Mouse (Mus musculus) thymus, adult 2 months (tissue): ENCODE data around the gene Erlin1.

Experiments
- CTCF ChIP-seq: fragments of 200-500 bp; IDR thresholded peaks from 2 replicates; pipeline ENCODE4 v1.5.1; 2012; ENCODE audit warnings: mild to moderate bottlenecking, control low read depth, low read length, moderate library complexity, borderline replicate concordance; ENCODE audit not compliant: control insufficient read depth, poor library complexity, insufficient read depth; ENCODE audit errors: extremely low read depth
- POLR2A ChIP-seq: fragments of 200-500 bp; IDR thresholded peaks from 2 replicates; pipeline ENCODE4 v1.6.1; 2012; ENCODE audit warnings: mild to moderate bottlenecking, low read length, control low read depth, moderate library complexity; ENCODE audit not compliant: control insufficient read depth, poor library complexity, insufficient read depth; ENCODE audit errors: extremely low read depth

GRCm38 (mm10) chr19:44063773-44064172 lies 5.8 kb downstream of the Erlin1 start:
- TF ChIP-seq POLR2A (no peak), CTCF (no peak)
